Mouse (Mus musculus) heart, embryonic 16.5 days (tissue): Measurements from ENCODE around the gene Mark1. TPM values are rescaled to one million over a fixed set of nuclear protein-coding genes. Genes with fewer than 3 reads are reported as not detected.

Experiments used
- ATAC-seq: fragments of 200-750 bp; cut with Nextera tagmentation; replicated peaks from 2 replicates; pipeline ENCODE4 v1.8.0; 2017; ENCODE audit warnings: moderate number of reproducible peaks; ENCODE audit not compliant: insufficient read depth, low FRiP score; ENCODE audit errors: extremely low read depth
- H3K27ac ChIP-seq: fragments of 300-500 bp; sonication (generic); 2 replicates; pipeline ENCODE4 v1.5.1; 2014; ENCODE audit warnings: mild to moderate bottlenecking, low read length, control low read depth, moderate library complexity
- H3K27me3 ChIP-seq: fragments of 300-500 bp; sonication (generic); 2 replicates; pipeline ENCODE4 v1.6.1; 2014; ENCODE audit warnings: low read length, mixed read lengths; ENCODE audit not compliant: control insufficient read depth, insufficient read depth
- H3K36me3 ChIP-seq: fragments of 300-500 bp; sonication (generic); 2 replicates; pipeline ENCODE4 v1.6.1; 2014; ENCODE audit not compliant: control insufficient read depth, insufficient read depth
- H3K4me1 ChIP-seq: fragments of 300-500 bp; sonication (generic); 2 replicates; pipeline ENCODE4 v1.6.1; 2014; ENCODE audit warnings: low read length, mixed read lengths; ENCODE audit not compliant: control insufficient read depth, insufficient read depth
- H3K4me2 ChIP-seq: fragments of 300-500 bp; sonication (generic); 2 replicates; pipeline ENCODE4 v1.6.1; 2014; ENCODE audit warnings: low read depth, mild to moderate bottlenecking, control low read depth, low read length
- H3K4me3 ChIP-seq: fragments of 300-500 bp; sonication (generic); 2 replicates; pipeline ENCODE4 v1.5.1; 2014; ENCODE audit warnings: mild to moderate bottlenecking, control low read depth, low read length
- H3K9ac ChIP-seq: fragments of 300-500 bp; sonication (generic); 2 replicates; pipeline ENCODE4 v1.6.1; 2014; ENCODE audit warnings: low read length, control low read depth
- H3K9me3 ChIP-seq: fragments of 300-500 bp; sonication (generic); replicated peaks from 2 replicates; pipeline ENCODE4 v1.6.1; 2016; ENCODE audit warnings: low read length; ENCODE audit not compliant: control insufficient read depth
- WGBS: fragments of 180-500 bp; shearing (Covaris S2); extraction: QIAGEN DNeasy Blood & Tissue Kit; methylation state at CpG from one replicate; pipeline ENCODE4 v1.1.7; 2014; 5-methylcytosine and 5-hydroxymethylcytosine counted together
- polyA plus RNA-seq: library from polyadenylated mRNA; unstranded; fragments of >200 nt; fragmentation: Nextera tagmentation; extraction: Ambion mirVana; gene quantifications from 2 replicates; pipeline ENCODE4 v1.2.1, GENCODE M21; 2015

Gene Mark1
- polyA plus RNA-seq, 1 experiment from 2014 or later, result 1.6 TPM

DNA sequence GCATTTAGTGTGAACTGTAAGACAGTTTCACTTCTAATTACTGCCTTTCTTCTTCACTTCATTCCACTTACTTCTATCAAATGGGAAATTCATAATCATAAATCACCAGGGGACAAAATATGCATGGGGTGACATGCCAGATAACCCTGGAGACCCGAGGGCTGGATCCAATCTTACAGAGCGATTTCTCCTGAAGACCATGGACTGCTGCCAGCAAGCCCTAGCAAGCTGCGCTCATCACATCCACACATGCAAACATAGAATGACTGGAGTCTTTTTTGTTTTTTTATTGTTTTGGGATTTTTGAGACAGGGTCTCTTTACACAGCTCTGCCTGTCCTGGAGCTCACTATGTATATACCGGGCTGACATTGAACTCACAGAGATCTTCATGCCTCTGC is 61.3 kb downstream of the Mark1 start:
- Histone ChIP-seq H3K27me3 (no peaks in the 10 kb centered on the region), H3K4me1 (no peaks in the 10 kb centered on the region), H3K4me2 (no peak overlapping the region), H3K4me3 (no peak overlapping the region), H3K27ac (no peak overlapping the region), H3K9me3 (no peaks in the 10 kb centered on the region), H3K9ac (no peak overlapping the region), H3K36me3 (no peaks in the 10 kb centered on the region)
- 63% methylated on average over 4 of the region's 4 CpGs for WGBS
- no peak for ATAC-seq

DNA sequence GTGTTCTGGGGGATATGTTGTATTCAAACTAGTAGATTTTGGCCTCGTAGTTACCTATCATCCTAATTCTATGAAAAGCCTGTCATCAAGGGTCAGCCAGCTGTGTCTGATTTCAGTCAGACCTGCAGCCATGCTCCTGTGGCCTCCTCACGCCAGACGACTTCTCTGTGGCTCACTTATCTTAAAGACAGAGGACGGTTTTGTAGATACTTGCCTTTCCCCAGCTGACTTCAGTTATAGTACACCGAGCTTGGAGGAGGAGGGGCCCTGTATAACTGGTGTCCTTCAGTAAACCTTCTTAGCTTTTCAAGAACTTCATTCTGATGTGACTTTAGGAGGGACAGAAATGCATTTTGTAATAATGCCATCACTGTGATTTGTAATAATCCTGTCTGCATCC is 63.4 kb downstream of the Mark1 start:
- WGBS, result 38% methylated on average over 5 of the region's 5 CpGs
- Histone ChIP-seq H3K4me3 (no peak overlapping the region), H3K27ac (no peak overlapping the region), H3K9ac (no peak overlapping the region), H3K27me3 (no peaks in the 10 kb centered on the region), H3K9me3 (no peaks in the 10 kb centered on the region), H3K4me2 (no peak overlapping the region), H3K36me3 (no peaks in the 10 kb centered on the region), H3K4me1 (no peaks in the 10 kb centered on the region)
- no peak for ATAC-seq

DNA sequence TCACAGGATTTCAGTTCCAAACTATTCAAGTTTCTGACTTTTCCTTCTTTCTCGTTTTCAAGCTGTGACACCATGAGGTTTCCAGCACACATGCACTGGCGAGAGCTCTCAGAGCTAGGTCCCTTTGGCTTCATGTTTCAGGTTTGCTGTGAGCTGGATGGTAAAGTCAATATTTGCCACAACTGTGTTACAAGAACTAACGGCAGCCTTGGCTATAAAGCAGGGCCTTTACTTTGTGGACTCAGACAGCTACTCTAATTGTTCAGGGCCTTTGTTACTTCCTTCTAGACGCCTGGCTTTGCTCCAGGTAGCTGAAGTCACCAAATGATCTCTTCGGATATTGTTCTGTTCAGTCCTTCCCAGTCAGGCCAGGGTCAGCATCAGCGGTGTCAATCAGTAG is 63.9 kb downstream of the Mark1 start:
- no peaks in the 10 kb centered on the region for H3K4me1 ChIP-seq
- no peaks in the 10 kb centered on the region for H3K36me3 ChIP-seq
- H3K4me2 ChIP-seq, result no peak overlapping the region
- H3K27ac ChIP-seq, result no peak overlapping the region
- no peaks in the 10 kb centered on the region for H3K9me3 ChIP-seq
- 60% methylated on average over 6 of the region's 6 CpGs for WGBS
- H3K9ac ChIP-seq, result no peak overlapping the region
- ATAC-seq, result no peak
- no peaks in the 10 kb centered on the region for H3K27me3 ChIP-seq
- no peak overlapping the region for H3K4me3 ChIP-seq

DNA sequence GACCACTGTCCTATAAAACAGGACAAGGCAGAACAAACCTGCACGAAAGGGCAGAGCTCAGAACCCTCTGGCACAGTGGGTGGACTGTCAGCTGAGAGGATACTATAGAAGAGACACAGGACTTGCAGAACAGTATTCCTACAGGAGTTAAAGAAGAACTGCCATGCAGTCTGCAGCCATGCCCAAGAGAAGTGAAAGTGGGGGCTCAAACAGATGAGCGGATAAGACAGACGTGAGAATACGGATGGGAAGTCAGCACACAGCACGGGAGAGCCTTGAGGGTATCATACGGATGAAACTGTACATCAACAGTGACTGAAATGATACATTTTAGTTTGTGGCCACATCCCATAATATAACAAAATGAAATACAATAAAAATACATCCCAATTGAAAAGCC is 68.3 kb downstream of the Mark1 start:
- H3K27me3 ChIP-seq, result no peaks in the 10 kb centered on the region
- ATAC-seq, result no peak
- H3K4me1 ChIP-seq, result no peaks in the 10 kb centered on the region
- 0 out of 2 replicates have a peak, but pooled peaks cover 3% of the 10 kb centered on the region for H3K36me3 ChIP-seq
- 80% methylated on average over 6 of the region's 6 CpGs for WGBS
- H3K9ac ChIP-seq, result no peak overlapping the region
- no peaks in the 10 kb centered on the region for H3K9me3 ChIP-seq
- no peak overlapping the region for H3K4me3 ChIP-seq
- H3K4me2 ChIP-seq, result no peak overlapping the region
- no peak overlapping the region for H3K27ac ChIP-seq

DNA sequence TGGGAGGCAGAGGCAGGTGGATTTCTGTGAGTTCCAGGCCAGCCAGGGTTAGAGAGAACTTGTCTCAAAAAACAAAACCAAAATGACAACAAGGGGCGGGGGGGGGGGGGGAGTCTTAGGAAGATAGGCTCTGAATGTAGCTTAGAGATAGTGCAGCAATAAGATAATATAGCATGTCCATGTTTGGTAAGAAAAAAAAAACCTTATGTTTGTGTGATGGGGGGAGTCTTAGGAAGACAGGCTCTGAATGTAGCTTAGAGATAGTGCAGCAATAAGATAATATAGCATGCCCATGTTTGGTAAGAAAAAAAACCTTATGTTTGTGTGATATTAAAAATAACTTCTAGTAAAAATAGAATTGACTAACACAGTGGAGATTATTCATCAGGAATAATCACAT is 71.0 kb downstream of the Mark1 start:
- Histone ChIP-seq H3K9me3 (no peaks in the 10 kb centered on the region), H3K4me2 (no peak overlapping the region), H3K4me1 (no peaks in the 10 kb centered on the region), H3K4me3 (no peak overlapping the region), H3K36me3 (0 out of 2 replicates have a peak, but pooled peaks cover 3% of the 10 kb centered on the region), H3K9ac (no peak overlapping the region), H3K27me3 (no peaks in the 10 kb centered on the region), H3K27ac (no peak overlapping the region)
- WGBS, result 62% methylated on average over 1 of the region's 1 CpGs
- no peak for ATAC-seq

DNA sequence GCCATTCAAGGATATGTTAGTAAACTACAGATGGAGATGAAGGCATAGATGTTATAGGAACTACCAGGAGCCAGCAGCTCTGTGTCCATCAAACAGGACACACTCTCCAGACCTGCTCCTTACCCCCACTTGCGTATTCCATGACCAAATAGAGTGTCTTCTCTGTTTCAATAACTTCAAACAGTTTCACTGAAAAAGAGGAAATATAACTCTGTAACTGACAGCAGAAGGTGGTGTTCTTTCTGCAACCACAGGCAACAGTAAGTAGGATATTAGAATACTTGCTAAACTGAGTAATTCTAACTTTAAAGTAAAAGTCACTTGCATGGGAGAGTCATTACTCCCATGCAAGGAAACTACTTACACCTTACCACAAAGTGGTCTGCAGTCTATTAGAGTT is 71.5 kb downstream of the Mark1 start:
- no peaks in the 10 kb centered on the region for H3K4me1 ChIP-seq
- no peak overlapping the region for H3K4me2 ChIP-seq
- no peak overlapping the region for H3K27ac ChIP-seq
- no peaks in the 10 kb centered on the region for H3K9me3 ChIP-seq
- H3K9ac ChIP-seq, result no peak overlapping the region
- no peak overlapping the region for H3K4me3 ChIP-seq
- 0 out of 2 replicates have a peak, but pooled peaks cover 3% of the 10 kb centered on the region for H3K36me3 ChIP-seq
- H3K27me3 ChIP-seq, result no peaks in the 10 kb centered on the region
- WGBS, result 88% methylated on average over 1 of the region's 1 CpGs
- ATAC-seq, result no peak

DNA sequence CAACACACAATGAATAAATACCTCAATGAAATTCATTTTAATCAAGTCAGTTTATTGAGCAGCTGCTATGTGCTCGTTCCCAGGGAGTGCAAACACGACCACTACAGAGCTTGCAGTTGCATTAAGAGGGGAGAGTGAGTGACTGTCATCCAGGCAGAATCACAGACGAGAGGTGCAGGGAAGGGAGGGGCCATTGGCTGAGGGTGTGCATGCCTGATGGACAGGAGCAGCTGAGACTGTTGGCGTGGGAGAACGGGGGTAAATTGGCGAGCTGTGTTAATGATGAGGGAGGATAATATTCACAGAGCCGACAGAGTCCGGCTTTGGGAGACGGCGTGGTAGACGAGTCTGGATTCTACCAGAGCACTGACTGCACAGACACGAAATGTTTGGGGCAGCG is 76.5 kb downstream of the Mark1 start:
- peaks cover 10% of the 10 kb centered on the region for H3K36me3 ChIP-seq
- ATAC-seq, result no peak
- 83% methylated on average over 13 of the region's 13 CpGs for WGBS

DNA sequence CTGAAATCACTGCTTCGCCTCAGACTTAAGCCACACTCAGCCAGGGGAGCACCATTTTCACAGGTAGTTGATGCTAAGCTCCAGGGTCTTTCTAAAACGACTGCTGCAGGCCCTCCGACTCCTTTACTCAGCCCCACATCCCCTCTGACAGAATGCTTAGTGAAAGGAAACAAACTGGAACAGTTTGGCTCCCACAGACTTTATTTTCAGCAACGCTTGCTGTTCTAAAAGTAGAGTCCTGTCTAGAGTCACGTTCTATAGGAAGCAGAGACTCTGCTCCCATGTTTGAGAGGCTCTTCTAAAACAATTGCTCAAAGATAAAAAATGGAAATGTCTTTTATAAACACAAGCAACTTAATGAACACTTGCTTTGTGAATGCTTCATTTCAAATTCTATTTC is 79.3 kb downstream of the Mark1 start:
- Histone ChIP-seq H3K9me3 (0 out of 2 replicates have a peak, but pooled peaks cover 2% of the 10 kb centered on the region), H3K9ac (no peak overlapping the region), H3K4me1 (no peaks in the 10 kb centered on the region), H3K4me3 (no peak overlapping the region), H3K27me3 (no peaks in the 10 kb centered on the region), H3K4me2 (no peak overlapping the region), H3K27ac (no peak overlapping the region), H3K36me3 (peaks cover 9% of the 10 kb centered on the region)
- 64% methylated on average over 5 of the region's 5 CpGs for WGBS
- no peak for ATAC-seq

More for the DNA sequence above, 76.5 kb downstream of the Mark1 start:
- H3K27me3 ChIP-seq, result no peaks in the 10 kb centered on the region
- H3K4me2 ChIP-seq, result no peak overlapping the region
- 0 out of 2 replicates have a peak, but pooled peaks cover 2% of the 10 kb centered on the region for H3K9me3 ChIP-seq
- no peak overlapping the region for H3K9ac ChIP-seq
- H3K4me3 ChIP-seq, result no peak overlapping the region
- H3K4me1 ChIP-seq, result no peaks in the 10 kb centered on the region
- no peak overlapping the region for H3K27ac ChIP-seq

DNA sequence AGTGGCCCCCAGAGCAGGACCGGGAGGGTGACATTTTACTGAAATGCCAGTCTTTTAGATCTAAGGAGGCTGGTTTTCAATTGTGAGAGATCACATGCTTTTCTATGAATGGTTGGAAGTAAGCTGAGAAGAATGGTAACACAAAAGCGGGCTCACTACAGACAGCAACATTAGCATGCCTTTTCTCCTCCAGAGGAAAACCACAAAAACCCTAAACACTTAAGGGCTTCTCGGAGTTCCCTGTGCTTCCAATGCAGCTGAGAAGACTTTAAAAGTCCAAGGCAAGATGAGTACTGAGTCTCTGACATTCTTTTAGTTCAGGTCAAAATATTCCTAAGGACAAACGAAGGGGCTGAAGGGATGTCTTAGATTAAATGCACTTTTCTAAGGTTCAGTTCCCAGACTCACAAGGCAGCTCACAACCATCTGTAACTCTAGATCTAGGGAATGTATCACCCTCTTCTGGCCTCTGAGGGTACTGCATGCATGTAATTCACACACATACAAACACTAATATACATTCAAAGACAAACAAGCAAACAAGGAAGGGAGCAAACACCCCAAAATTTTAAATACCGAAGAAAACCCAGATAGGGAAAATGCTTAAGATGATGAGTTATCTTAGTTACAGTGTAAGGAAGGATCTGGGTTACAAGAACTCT is 81.0 kb downstream of the Mark1 start:
- H3K9me3 ChIP-seq, result 0 out of 2 replicates have a peak, but pooled peaks cover 2% of the 10 kb centered on the region
- ATAC-seq, result no peak
- H3K4me2 ChIP-seq, result no peak overlapping the region
- H3K9ac ChIP-seq, result no peak overlapping the region
- no peaks in the 10 kb centered on the region for H3K4me1 ChIP-seq
- H3K27ac ChIP-seq, result no peak overlapping the region
- WGBS, result 88% methylated on average over 5 of the region's 5 CpGs
- H3K4me3 ChIP-seq, result no peak overlapping the region
- H3K27me3 ChIP-seq, result no peaks in the 10 kb centered on the region
- H3K36me3 ChIP-seq, result peaks cover 9% of the 10 kb centered on the region
